Mouse (Mus musculus): Measurements from ENCODE around the gene Col27a1. TPM values are rescaled to one million over a fixed set of nuclear protein-coding genes. Genes with fewer than 3 reads are reported as not detected.
A peak's percentile ranks its signal among the peaks of the same experiment; 100 is the strongest.

The Col27a1 gene
- total RNA-seq, 2 experiments from 2014 or later = 11.4 to 15.2 TPM

- DNase-seq = no peak
Measured at GRCm38 (mm10) chr4:63374331-63374730, 160.5 kb downstream of the Col27a1 start.

DNA sequence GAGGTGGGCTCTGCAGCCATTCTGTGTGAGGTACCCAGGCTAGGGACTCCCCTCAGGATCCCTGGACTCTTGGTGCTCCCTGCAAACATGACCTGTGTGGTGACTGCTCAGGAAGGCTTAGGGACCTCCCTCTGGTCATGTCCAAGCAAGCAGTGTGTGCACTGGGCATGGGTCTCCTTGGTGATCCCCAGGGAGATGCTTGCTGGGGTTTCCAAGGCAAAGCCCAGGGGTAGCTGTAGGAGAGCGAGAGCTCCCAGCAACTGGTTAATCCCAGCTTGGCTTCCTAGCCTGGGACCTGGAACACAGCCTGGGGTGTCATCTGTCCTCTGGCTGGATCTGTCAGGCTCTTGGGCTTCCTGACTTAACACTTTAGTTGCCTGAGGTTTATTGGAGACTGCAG lies 161.6 kb downstream of the Col27a1 start:
- peak; percentile 43 for DNase-seq

DNA sequence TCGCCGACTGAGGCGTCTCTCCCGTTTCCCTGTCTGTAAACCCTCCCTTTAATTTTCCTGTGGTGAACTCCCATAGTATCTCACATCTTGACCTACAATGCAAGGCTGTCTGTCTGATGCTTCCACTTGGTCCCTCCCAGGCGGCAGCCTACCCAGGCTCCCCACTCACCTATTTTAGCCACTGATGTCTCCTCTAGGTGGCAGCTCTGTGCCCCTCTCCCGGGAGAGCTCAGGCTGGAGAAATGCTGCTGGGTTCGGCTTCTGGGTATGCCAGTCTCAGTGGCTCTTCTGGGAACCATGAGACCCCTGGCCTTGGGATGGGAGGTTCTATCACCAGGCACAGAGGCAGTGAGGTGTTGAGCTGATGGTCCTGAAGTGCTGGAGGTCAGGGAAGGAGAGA lies 163.7 kb downstream of the Col27a1 start:
- no peak for DNase-seq

GRCm38 (mm10) chr4:63382676-63383369 lies 169.0 kb downstream of the Col27a1 start:
- DNase-seq = no peak

- no peak for DNase-seq
Measured at GRCm38 (mm10) chr4:63383474-63383873, 169.7 kb downstream of the Col27a1 start.

- no peak for DNase-seq
Measured at GRCm38 (mm10) chr4:63384262-63384661, 170.5 kb downstream of the Col27a1 start.

Small RNA genes within 50 kb of the gene (microRNA-seq; reads per million reads assigned to microRNA genes)
- gene Mir455 = 5,951 reads per million, percentile 90 among the genes with 10 or more reads in this experiment

Other genes with a start within 250 kb of the Col27a1 start
- 10 to 100 TPM in 1 of 2 experiments, 1 to 10 TPM in 1; 9.1 to 11.0 TPM for gene Zfp618, start 248.4 kb upstream of the Col27a1 start, total RNA-seq (2021)
- gene Ambp, start 59.2 kb upstream of the Col27a1 start, total RNA-seq (2021) = 100 to 1,000 TPM; 247 to 625 TPM
- gene Kif12, start 41.9 kb upstream of the Col27a1 start, total RNA-seq (2021) = under 1 TPM in 1 of 2 experiments, not detected in 1; 0.45 TPM
- 10 to 100 TPM in 1 of 2 experiments, 1 to 10 TPM in 1; 3.2 to 11.8 TPM for gene Orm1, start 130.6 kb downstream of the Col27a1 start, total RNA-seq (2021)
- gene Orm3, start 142.2 kb downstream of the Col27a1 start, total RNA-seq (2021) = 1 to 10 TPM; 1.5 to 2.2 TPM
- gene Orm2, start 148.4 kb downstream of the Col27a1 start, total RNA-seq (2021) = under 1 TPM in 1 of 2 experiments, not detected in 1; 0.84 TPM
- gene Akna, start 189.3 kb downstream of the Col27a1 start, total RNA-seq (2021) = 1 to 10 TPM; 7.4 to 7.7 TPM